Mouse (Mus musculus) bone marrow, adult 2 months (tissue): ENCODE data around the gene Gm42674.

Experiments
- CTCF ChIP-seq: fragments of 200-500 bp; IDR thresholded peaks from 2 replicates; pipeline ENCODE4 v1.5.1; 2011; ENCODE audit warnings: low read length, control low read depth; ENCODE audit not compliant: control insufficient read depth, insufficient read depth
- POLR2A ChIP-seq: fragments of 200-500 bp; IDR thresholded peaks from 2 replicates; pipeline ENCODE4 v1.6.1; 2011; ENCODE audit warnings: low read depth, mild to moderate bottlenecking, control low read depth, low read length, borderline replicate concordance; ENCODE audit not compliant: control insufficient read depth

DNA sequence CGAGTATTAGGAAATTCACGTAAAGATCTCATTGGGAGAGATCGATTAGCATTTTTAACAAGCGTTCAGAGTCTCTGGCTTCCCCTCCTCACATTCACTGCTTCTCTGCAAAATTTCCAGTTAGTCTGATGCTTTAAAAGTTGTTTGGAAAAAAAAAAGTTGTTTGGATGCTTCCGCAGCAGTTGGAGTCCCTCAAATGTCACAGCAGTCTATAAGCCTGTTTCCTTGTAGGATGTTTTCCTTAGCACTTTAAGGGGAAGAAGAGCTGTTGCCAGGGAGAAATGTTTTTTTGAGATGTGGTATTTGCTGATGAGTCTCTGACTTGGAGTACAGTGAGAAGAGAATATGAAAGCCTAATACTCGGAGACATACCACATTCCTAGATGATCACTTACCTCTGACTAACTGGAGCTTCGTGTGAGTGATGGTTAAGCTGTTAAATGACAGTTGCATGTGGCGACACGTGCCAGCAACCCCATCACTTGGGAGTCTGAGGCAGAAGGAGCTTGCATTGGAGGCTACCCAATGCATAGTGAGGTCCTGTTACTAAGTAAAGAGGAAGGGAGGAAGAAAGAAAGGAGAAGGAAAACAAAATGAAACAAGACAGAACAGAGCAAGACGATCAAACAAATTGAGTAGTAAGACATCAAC is 25.2 kb upstream of the Gm42674 start:
- TF ChIP-seq CTCF (no peak), POLR2A (no peak)
